Mouse (Mus musculus): Measurements from ENCODE around the gene A930017K11Rik.

- TF ChIP-seq CTCF (conservative IDR thresholded peaks at IDR 0.05; ENCODE audit: insufficient read depth, insufficient read length, low read depth, low read length): no peak
- no peak for TF ChIP-seq POLR2A (IDR thresholded peaks at IDR 0.05; ENCODE audit: low read depth, low read length)
Observed at GRCm38 (mm10) chr17:25957586-25958051, 5.3 kb upstream of the A930017K11Rik start.

All from kidney, adult 2 months (tissue).